Mouse (Mus musculus) kidney, embryonic 15.5 days (tissue): ENCODE data around the gene Kmt5c. TPM values are rescaled to one million over a fixed set of nuclear protein-coding genes. Genes with fewer than 3 reads are reported as not detected.

Experiments used
- ATAC-seq: fragments of 200-750 bp; cut with Nextera tagmentation; replicated peaks from 2 replicates; pipeline ENCODE4 v1.8.0; 2017; ENCODE audit warnings: moderate TSS enrichment; ENCODE audit not compliant: low FRiP score
- H3K27ac ChIP-seq: fragments of 300-500 bp; sonication (generic); 2 replicates; pipeline ENCODE4 v1.5.1; 2015; ENCODE audit warnings: mild to moderate bottlenecking, inconsistent platforms
- H3K27me3 ChIP-seq: fragments of 300-500 bp; sonication (generic); 2 replicates; pipeline ENCODE4 v1.6.1; 2015; ENCODE audit warnings: inconsistent platforms
- H3K36me3 ChIP-seq: fragments of 300-500 bp; sonication (generic); 2 replicates; pipeline ENCODE4 v1.6.1; 2015; ENCODE audit warnings: inconsistent platforms
- H3K4me1 ChIP-seq: fragments of 300-500 bp; sonication (generic); 2 replicates; pipeline ENCODE4 v1.6.1; 2015; ENCODE audit warnings: inconsistent platforms
- H3K4me2 ChIP-seq: fragments of 300-500 bp; sonication (generic); 2 replicates; pipeline ENCODE4 v1.6.1; 2015; ENCODE audit warnings: moderate library complexity, mild to moderate bottlenecking, inconsistent platforms
- H3K4me3 ChIP-seq: fragments of 300-500 bp; sonication (generic); replicated peaks from 2 replicates; pipeline ENCODE4 v1.5.1; 2015; ENCODE audit warnings: mild to moderate bottlenecking, inconsistent platforms
- H3K9ac ChIP-seq: fragments of 300-500 bp; sonication (generic); 2 replicates; pipeline ENCODE4 v1.6.1; 2015; ENCODE audit warnings: mild to moderate bottlenecking, inconsistent platforms
- H3K9me3 ChIP-seq: fragments of 300-500 bp; sonication (generic); replicated peaks from 2 replicates; pipeline ENCODE4 v1.6.1; 2016; ENCODE audit warnings: inconsistent platforms
- WGBS: fragments of 180-500 bp; shearing (Covaris S2); methylation state at CpG from one replicate; pipeline ENCODE4 v1.1.7; 2015; ENCODE audit warnings: mixed read lengths; 5-methylcytosine and 5-hydroxymethylcytosine counted together
- polyA plus RNA-seq: library from polyadenylated mRNA; unstranded; fragments of >200 nt; fragmentation: Nextera tagmentation; extraction: Ambion mirVana; gene quantifications from 2 replicates; pipeline ENCODE4 v1.2.1, GENCODE M21; 2015

The Kmt5c gene
- polyA plus RNA-seq, 1 experiment from 2014 or later: 90.8 TPM

GRCm38 (mm10) chr7:4725169-4725568, 14.7 kb upstream of the Kmt5c start, which contains the start of gene Tmem150b:
TSS of gene Tmem150b (minus strand) at chr7:4725249.
- H3K4me1 ChIP-seq: no peaks in the 10 kb centered on the region
- WGBS: 81% methylated on average over 7 of the region's 7 CpGs
- no peak for ATAC-seq
- no peak within 1 kb of the TSS for H3K4me2 ChIP-seq
- no peak within 1 kb of the TSS for H3K27ac ChIP-seq
- no peak within 1 kb of the TSS for H3K9ac ChIP-seq
- H3K9me3 ChIP-seq: no peaks in the 10 kb centered on the region
- H3K27me3 ChIP-seq: no peaks in the 10 kb centered on the region
- H3K4me3 ChIP-seq: no peak within 1 kb of the TSS
- H3K36me3 ChIP-seq: no peaks in the 10 kb centered on the region

- Histone ChIP-seq H3K36me3 (no peaks in the 10 kb centered on the region), H3K4me3 (no peak overlapping the region), H3K27me3 (no peaks in the 10 kb centered on the region), H3K9me3 (no peaks in the 10 kb centered on the region), H3K4me2 (no peak overlapping the region), H3K27ac (no peak overlapping the region), H3K9ac (no peak overlapping the region), H3K4me1 (no peaks in the 10 kb centered on the region)
- 88% methylated on average over 5 of the region's 5 CpGs for WGBS
- no peak for ATAC-seq
Measured at GRCm38 (mm10) chr7:4731090-4731489, 8.8 kb upstream of the Kmt5c start.

- Histone ChIP-seq H3K9me3 (no peaks in the 10 kb centered on the region), H3K9ac (no peak overlapping the region), H3K4me3 (no peak overlapping the region), H3K4me2 (no peak overlapping the region), H3K4me1 (no peaks in the 10 kb centered on the region), H3K36me3 (no peaks in the 10 kb centered on the region), H3K27ac (no peak overlapping the region), H3K27me3 (no peaks in the 10 kb centered on the region)
- 49% methylated on average over 6 of the region's 6 CpGs for WGBS
- 0 out of 2 replicates have a peak, but pooled peaks have one; percentile 36 for ATAC-seq
Measured at GRCm38 (mm10) chr7:4732968-4733392, 6.9 kb upstream of the Kmt5c start.

GRCm38 (mm10) chr7:4739041-4739543, 823 bp upstream of the Kmt5c start:
- Histone ChIP-seq H3K4me3 (peak overlapping the region; percentile 82), H3K9me3 (no peaks in the 10 kb centered on the region), H3K4me2 (peak overlapping the region; percentile 67), H3K4me1 (peaks cover 34% of the 10 kb centered on the region), H3K36me3 (peaks cover 20% of the 10 kb centered on the region), H3K27ac (peak overlapping the region; percentile 83), H3K9ac (peak overlapping the region; percentile 24; the same call in 1 of the 2 replicates), H3K27me3 (no peaks in the 10 kb centered on the region)
- ATAC-seq: no peak
- WGBS: 51% methylated on average over 10 of the region's 10 CpGs

GRCm38 (mm10) chr7:4740309-4740727, 403 bp downstream of the Kmt5c start:
- Histone ChIP-seq H3K4me2 (peak overlapping the region; percentile 87), H3K4me1 (peaks cover 34% of the 10 kb centered on the region), H3K9ac (peak overlapping the region; percentile 89), H3K27ac (peak overlapping the region; percentile 94), H3K4me3 (peak overlapping the region; percentile 82), H3K36me3 (peaks cover 32% of the 10 kb centered on the region), H3K27me3 (no peaks in the 10 kb centered on the region), H3K9me3 (no peaks in the 10 kb centered on the region)
- ATAC-seq: peak; percentile 48
- 0% methylated on average over 14 of the region's 14 CpGs for WGBS

GRCm38 (mm10) chr7:4741151-4741550, 1.2 kb downstream of the Kmt5c start:
- 7% methylated on average over 4 of the region's 4 CpGs for WGBS
- Histone ChIP-seq H3K4me2 (peak overlapping the region; percentile 87), H3K27ac (peak overlapping the region; percentile 94), H3K9ac (peak overlapping the region; percentile 89), H3K4me3 (peak overlapping the region; percentile 82), H3K36me3 (peaks cover 40% of the 10 kb centered on the region), H3K9me3 (no peaks in the 10 kb centered on the region), H3K4me1 (peaks cover 34% of the 10 kb centered on the region), H3K27me3 (no peaks in the 10 kb centered on the region)
- no peak for ATAC-seq

GRCm38 (mm10) chr7:4741672-4742481, 2.0 kb downstream of the Kmt5c start:
- Histone ChIP-seq H3K4me3 (peak overlapping the region; percentile 82), H3K27ac (peak overlapping the region; percentile 94), H3K9ac (peak overlapping the region; percentile 89), H3K27me3 (no peaks in the 10 kb centered on the region), H3K4me1 (peaks cover 34% of the 10 kb centered on the region), H3K36me3 (peaks cover 47% of the 10 kb centered on the region), H3K9me3 (no peaks in the 10 kb centered on the region), H3K4me2 (peak overlapping the region; percentile 87)
- WGBS: 87% methylated on average over 21 of the region's 21 CpGs
- no peak for ATAC-seq

- no peak for ATAC-seq
- H3K9me3 ChIP-seq: no peaks in the 10 kb centered on the region
- H3K27ac ChIP-seq: no peak overlapping the region
- 0 out of 2 replicates have a peak overlapping the region, but pooled peaks have one; percentile 82 for H3K4me3 ChIP-seq
- 0 out of 2 replicates have a peak overlapping the region, but pooled peaks have one; percentile 14 for H3K4me2 ChIP-seq
- WGBS: 82% methylated on average over 6 of the region's 6 CpGs
- peaks cover 51% of the 10 kb centered on the region for H3K36me3 ChIP-seq
- H3K4me1 ChIP-seq: peaks cover 34% of the 10 kb centered on the region
- no peaks in the 10 kb centered on the region for H3K27me3 ChIP-seq
- 0 out of 2 replicates have a peak overlapping the region, but pooled peaks have one; percentile 23 for H3K9ac ChIP-seq
Measured at GRCm38 (mm10) chr7:4742482-4742819, 2.5 kb downstream of the Kmt5c start.

GRCm38 (mm10) chr7:4743354-4743753, 3.4 kb downstream of the Kmt5c start:
- no peak overlapping the region for H3K4me2 ChIP-seq

GRCm38 (mm10) chr7:4744886-4745285, 5.0 kb downstream of the Kmt5c start:
- WGBS: 95% methylated on average over 6 of the region's 6 CpGs
- ATAC-seq: no peak
- no peaks in the 10 kb centered on the region for H3K27me3 ChIP-seq

More at GRCm38 (mm10) chr7:4743354-4743753, 3.4 kb downstream of the Kmt5c start:
- Histone ChIP-seq H3K9me3 (no peaks in the 10 kb centered on the region), H3K4me3 (no peak overlapping the region), H3K4me1 (peaks cover 34% of the 10 kb centered on the region), H3K27me3 (no peaks in the 10 kb centered on the region), H3K36me3 (peaks cover 51% of the 10 kb centered on the region), H3K27ac (no peak overlapping the region), H3K9ac (no peak overlapping the region)
- no peak for ATAC-seq
- 59% methylated on average over 2 of the region's 2 CpGs for WGBS

GRCm38 (mm10) chr7:4746326-4746980, 6.5 kb downstream of the Kmt5c start:
- Histone ChIP-seq H3K4me1 (peaks cover 23% of the 10 kb centered on the region), H3K27me3 (no peaks in the 10 kb centered on the region), H3K9ac (no peak overlapping the region), H3K4me3 (no peak overlapping the region), H3K4me2 (no peak overlapping the region), H3K27ac (no peak overlapping the region), H3K36me3 (peaks cover 56% of the 10 kb centered on the region), H3K9me3 (no peaks in the 10 kb centered on the region)
- ATAC-seq: no peak
- WGBS: 88% methylated on average over 22 of the region's 22 CpGs

More at GRCm38 (mm10) chr7:4744886-4745285, 5.0 kb downstream of the Kmt5c start:
- Histone ChIP-seq H3K4me1 (peaks cover 25% of the 10 kb centered on the region), H3K4me2 (no peak overlapping the region), H3K27ac (no peak overlapping the region), H3K36me3 (peaks cover 51% of the 10 kb centered on the region), H3K9ac (no peak overlapping the region), H3K9me3 (no peaks in the 10 kb centered on the region), H3K4me3 (no peak overlapping the region)
